Mouse (Mus musculus): ENCODE results near the gene Prkd3.

DNA sequence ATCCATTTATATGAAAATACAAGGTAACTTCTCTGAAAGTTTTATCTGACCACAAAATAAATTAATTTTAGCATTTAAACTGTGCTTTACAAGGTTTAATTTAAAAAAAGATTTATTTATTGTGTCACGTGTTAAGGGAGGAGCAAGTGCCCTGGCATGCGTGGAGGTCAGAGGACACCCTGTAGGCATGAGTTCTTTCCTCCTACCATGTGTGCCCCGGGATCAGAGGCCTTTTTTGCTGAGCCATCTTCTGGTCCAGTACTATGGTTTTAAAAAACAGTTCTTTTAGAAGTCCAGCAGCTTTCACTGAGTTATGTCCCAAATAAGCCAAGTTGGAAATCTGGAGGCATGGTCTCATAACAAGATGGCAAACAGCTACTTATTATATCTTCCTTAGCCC, 36.9 kb downstream of the Prkd3 start:
- no peak for TF ChIP-seq CTCF (IDR thresholded peaks at IDR 0.05; ENCODE audit: control insufficient read depth, insufficient read depth, insufficient read length)
- TF ChIP-seq MAX (IDR thresholded peaks at IDR 0.05), result no peak
- TF ChIP-seq MYOD1 (IDR thresholded peaks at IDR 0.05; ENCODE audit: control insufficient read depth, insufficient read length, low read depth), result no peak
- TF ChIP-seq MYOG (IDR thresholded peaks at IDR 0.05; ENCODE audit: control insufficient read depth, extremely low read depth, insufficient read length), result no peak
- TF ChIP-seq USF1 (IDR thresholded peaks at IDR 0.05; ENCODE audit: low read depth), result no peak
- TF ChIP-seq CEBPB (IDR thresholded peaks at IDR 0.05; ENCODE audit: low read depth), result no peak

All from C2C12 (cell line).